Mouse (Mus musculus) neural tube, embryonic 12.5 days (tissue): ENCODE data around the gene Pkig. TPM values are rescaled to one million over a fixed set of nuclear protein-coding genes. Genes with fewer than 3 reads are reported as not detected.

ENCODE experiments used
- ATAC-seq: fragments of 200-750 bp; cut with Nextera tagmentation; 2 replicates; pipeline ENCODE4 v1.8.0; 2017; ENCODE audit warnings: low read depth, mild to moderate bottlenecking, moderate TSS enrichment, moderate library complexity; ENCODE audit not compliant: low FRiP score
- H3K27ac ChIP-seq: fragments of 300-500 bp; sonication (generic); 2 replicates; pipeline ENCODE4 v1.5.1; 2016
- H3K27me3 ChIP-seq: fragments of 300-500 bp; sonication (generic); replicated peaks from 2 replicates; pipeline ENCODE4 v1.6.1; 2016; ENCODE audit warnings: mild to moderate bottlenecking
- H3K36me3 ChIP-seq: fragments of 300-500 bp; sonication (generic); 2 replicates; pipeline ENCODE4 v1.6.1; 2016; ENCODE audit warnings: mild to moderate bottlenecking
- H3K4me1 ChIP-seq: fragments of 300-500 bp; sonication (generic); 2 replicates; pipeline ENCODE4 v1.6.1; 2016
- H3K4me2 ChIP-seq: fragments of 300-500 bp; sonication (generic); replicated peaks from 2 replicates; pipeline ENCODE4 v1.6.1; 2016; ENCODE audit warnings: mild to moderate bottlenecking
- H3K4me3 ChIP-seq: fragments of 300-500 bp; sonication (generic); 2 replicates; pipeline ENCODE4 v1.5.1; 2016
- H3K9ac ChIP-seq: fragments of 300-500 bp; sonication (generic); 2 replicates; pipeline ENCODE4 v1.6.1; 2016; ENCODE audit warnings: mild to moderate bottlenecking
- H3K9me3 ChIP-seq: fragments of 300-500 bp; sonication (generic); 2 replicates; pipeline ENCODE4 v1.6.1; 2016; ENCODE audit warnings: mild to moderate bottlenecking
- WGBS: fragments of 180-500 bp; shearing (Covaris S2); methylation state at CpG from one replicate; pipeline ENCODE4 v1.1.7; 2016; 5-methylcytosine and 5-hydroxymethylcytosine counted together
- polyA plus RNA-seq: library from polyadenylated mRNA; unstranded; fragments of >200 nt; fragmentation: Nextera tagmentation; extraction: Ambion mirVana; gene quantifications from 2 replicates; pipeline ENCODE4 v1.2.1, GENCODE M21; 2016

Pkig gene
- polyA plus RNA-seq, 1 experiment from 2014 or later: 124 TPM

DNA sequence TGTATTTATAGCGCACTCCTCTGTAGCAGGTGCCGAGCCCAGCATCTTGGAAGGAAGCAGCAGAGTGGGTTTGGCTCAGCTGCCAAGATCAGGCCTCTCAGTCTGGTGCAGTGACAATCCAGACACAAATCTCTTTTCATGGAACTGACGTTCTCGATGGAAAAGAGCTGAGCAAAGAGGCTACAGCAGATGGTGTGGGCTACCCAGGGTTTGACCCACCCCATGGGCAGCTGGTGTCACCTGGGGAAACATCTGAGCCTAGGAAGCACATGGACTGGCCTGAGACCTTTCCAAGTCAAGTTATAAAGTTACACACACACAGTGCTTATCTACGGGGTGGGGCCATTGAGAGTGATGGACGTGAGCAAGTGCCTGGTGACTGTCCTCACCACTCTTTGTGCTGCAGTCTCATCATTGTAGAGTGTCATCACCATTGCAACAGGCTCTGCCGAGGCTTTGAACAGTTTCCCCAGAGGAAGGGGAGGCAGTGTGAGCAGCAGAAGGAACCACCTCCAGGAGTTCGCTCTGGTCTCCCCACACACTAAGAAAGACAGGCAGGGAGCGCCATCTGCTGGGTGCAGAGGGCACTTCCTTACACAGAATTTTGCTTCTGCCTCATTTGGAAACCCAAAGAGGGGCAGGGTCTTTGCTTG, 60.9 kb downstream of the Pkig start:
- ATAC-seq: peak; percentile 66
- H3K4me1 ChIP-seq: peaks cover 36% of the 10 kb centered on the region

DNA sequence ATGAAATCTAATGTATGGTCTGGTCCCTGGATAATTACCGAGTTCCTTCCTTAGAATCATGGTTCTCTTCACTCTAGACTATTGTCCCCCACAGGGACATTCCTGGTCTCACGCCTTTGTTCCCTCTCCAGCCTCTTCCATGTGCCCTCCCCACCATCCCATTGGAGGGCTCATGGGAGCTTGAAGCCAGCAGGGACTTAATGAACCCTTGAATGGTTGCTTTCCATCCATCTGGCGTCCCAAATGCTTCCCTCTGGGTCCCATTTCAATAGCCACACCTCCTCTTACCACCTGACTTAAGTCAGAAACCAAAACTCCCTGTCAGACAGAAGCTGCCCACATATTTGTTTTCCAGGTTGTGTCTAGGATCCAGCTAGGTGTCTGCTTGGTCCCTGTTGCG, 61.4 kb downstream of the Pkig start:
- H3K36me3 ChIP-seq: peaks cover 12% of the 10 kb centered on the region; the same call in 1 of the 2 replicates
- 0 out of 2 replicates have a peak overlapping the region, but pooled peaks have one; percentile 2 for H3K9ac ChIP-seq
- H3K4me3 ChIP-seq: no peak overlapping the region
- no peaks in the 10 kb centered on the region for H3K9me3 ChIP-seq
- WGBS: 47% methylated on average over 4 of the region's 4 CpGs
- ATAC-seq: no peak
- H3K4me1 ChIP-seq: peaks cover 36% of the 10 kb centered on the region
- no peak overlapping the region for H3K27ac ChIP-seq
- H3K4me2 ChIP-seq: no peak overlapping the region
- H3K27me3 ChIP-seq: no peaks in the 10 kb centered on the region

More for the DNA sequence above, 60.9 kb downstream of the Pkig start:
- Histone ChIP-seq H3K27ac (no peak overlapping the region), H3K4me2 (no peak overlapping the region; the same call in 1 of the 2 replicates), H3K9me3 (no peaks in the 10 kb centered on the region), H3K36me3 (peaks cover 8% of the 10 kb centered on the region; the same call in 1 of the 2 replicates), H3K9ac (0 out of 2 replicates have a peak overlapping the region, but pooled peaks have one; percentile 2), H3K4me3 (no peak overlapping the region), H3K27me3 (no peaks in the 10 kb centered on the region)
- WGBS: 38% methylated on average over 9 of the region's 9 CpGs

DNA sequence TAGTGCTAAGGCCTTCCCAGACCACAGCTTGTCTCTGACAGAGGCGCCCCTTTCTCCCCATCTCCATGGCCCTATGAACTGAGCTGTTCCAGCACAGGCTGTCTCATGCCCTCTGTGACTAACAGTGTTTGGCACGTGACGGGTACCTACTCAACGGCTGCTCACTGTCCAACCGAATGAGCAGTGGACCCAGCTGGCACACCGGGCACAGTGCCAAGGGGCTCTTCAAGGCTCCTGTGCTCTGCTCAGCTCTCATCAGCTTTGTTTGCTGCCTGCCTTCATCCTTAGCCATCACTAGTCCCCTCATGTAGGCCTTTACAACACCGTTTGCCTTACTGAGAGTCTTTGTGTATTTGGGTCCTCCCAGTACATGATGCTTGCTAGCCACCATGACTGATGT, 64.4 kb downstream of the Pkig start:
- Histone ChIP-seq H3K27ac (peak overlapping the region; percentile 57; the same call in 1 of the 2 replicates), H3K4me1 (peaks cover 23% of the 10 kb centered on the region), H3K9me3 (no peaks in the 10 kb centered on the region), H3K9ac (no peak overlapping the region), H3K27me3 (no peaks in the 10 kb centered on the region), H3K4me2 (no peak overlapping the region), H3K36me3 (peaks cover 29% of the 10 kb centered on the region; the same call in 1 of the 2 replicates), H3K4me3 (no peak overlapping the region)
- WGBS: 73% methylated on average over 7 of the region's 7 CpGs
- ATAC-seq: peak; percentile 78

DNA sequence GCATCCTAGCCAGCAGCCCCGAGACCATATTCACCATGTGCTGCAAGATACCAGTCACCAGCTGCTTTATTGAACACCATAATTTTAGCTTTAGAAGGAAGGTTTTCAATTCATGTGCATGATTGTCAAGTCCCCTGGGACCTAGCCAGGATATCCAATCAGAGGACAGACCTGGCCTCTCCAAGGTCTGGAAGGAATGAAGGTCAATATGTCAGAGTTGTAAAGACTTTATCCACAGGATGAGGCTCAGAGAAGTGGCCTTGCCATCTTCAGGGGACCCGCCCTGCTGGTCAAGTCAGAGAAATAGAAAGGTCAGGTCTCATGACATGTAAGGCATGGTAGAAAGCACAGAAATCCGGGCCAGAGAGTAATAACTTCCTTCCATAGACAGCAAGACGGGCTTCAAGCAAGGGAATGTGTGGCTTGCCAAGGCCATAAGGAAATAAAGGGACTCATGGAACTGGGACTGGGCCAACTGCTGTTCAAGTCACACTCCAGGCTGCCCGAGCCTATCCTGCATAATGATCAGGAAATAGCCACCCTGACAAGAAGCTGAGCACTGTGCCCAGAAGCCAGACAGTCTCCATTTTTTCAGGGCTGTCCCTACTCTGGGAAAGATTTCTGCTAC, 68.7 kb downstream of the Pkig start:
- peaks cover 36% of the 10 kb centered on the region; the same call in 1 of the 2 replicates for H3K36me3 ChIP-seq
- peaks cover 11% of the 10 kb centered on the region for H3K4me1 ChIP-seq
- ATAC-seq: no peak
- H3K4me3 ChIP-seq: no peak overlapping the region
- WGBS: 85% methylated on average over 5 of the region's 5 CpGs
- no peaks in the 10 kb centered on the region for H3K27me3 ChIP-seq
- H3K9ac ChIP-seq: no peak overlapping the region
- H3K9me3 ChIP-seq: no peaks in the 10 kb centered on the region
- no peak overlapping the region for H3K27ac ChIP-seq
- no peak overlapping the region for H3K4me2 ChIP-seq

DNA sequence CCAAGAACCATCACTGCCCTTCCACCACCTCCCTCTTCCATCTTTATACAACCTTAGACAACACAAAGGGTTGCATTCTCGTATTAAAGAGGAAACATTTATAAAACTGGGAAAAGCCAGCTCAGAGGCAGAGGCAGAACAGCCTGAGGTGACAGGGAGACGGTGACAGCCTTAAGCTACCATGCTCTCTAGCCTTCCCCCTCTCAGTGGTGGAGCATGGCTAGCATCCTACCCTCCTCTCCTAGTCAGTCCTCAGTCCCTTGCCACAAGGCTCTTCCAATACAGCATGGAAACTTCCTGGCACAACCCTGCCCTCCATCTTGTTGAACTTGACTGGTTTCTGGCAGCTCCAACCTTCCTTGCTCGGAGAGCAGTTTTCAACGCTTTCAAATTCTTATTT, 70.1 kb downstream of the Pkig start:
- no peak for ATAC-seq
- WGBS: 91% methylated on average over 4 of the region's 4 CpGs
- peaks cover 40% of the 10 kb centered on the region for H3K36me3 ChIP-seq

DNA sequence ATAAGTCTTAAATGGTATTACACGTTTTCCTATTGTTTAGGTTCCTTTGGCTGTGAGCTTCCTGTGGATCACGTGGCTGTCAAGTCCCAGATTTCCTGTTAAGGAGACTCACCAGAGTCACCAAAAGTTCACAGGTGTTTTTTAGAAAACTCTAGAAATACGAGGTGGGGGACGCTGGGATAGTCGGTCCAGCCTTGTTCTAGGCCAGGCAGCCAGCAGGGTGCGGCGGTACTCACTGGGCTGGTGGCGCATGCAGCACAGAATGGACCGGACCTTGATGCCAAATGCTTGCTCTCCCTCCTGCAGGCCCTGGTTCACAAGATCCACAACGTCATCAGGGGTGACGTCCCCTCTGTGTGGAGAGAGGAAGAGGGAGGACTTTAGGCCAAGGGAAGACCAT, 73.8 kb downstream of the Pkig start:
- Histone ChIP-seq H3K4me2 (no peak overlapping the region), H3K36me3 (peaks cover 23% of the 10 kb centered on the region), H3K27me3 (no peaks in the 10 kb centered on the region), H3K9ac (no peak overlapping the region), H3K4me3 (no peak overlapping the region), H3K4me1 (peaks cover 3% of the 10 kb centered on the region; the same call in 1 of the 2 replicates), H3K9me3 (no peaks in the 10 kb centered on the region), H3K27ac (no peak overlapping the region)
- 87% methylated on average over 11 of the region's 11 CpGs for WGBS
- ATAC-seq: no peak

More for the DNA sequence above, 70.1 kb downstream of the Pkig start:
- no peak overlapping the region for H3K27ac ChIP-seq
- no peak overlapping the region for H3K9ac ChIP-seq
- H3K9me3 ChIP-seq: no peaks in the 10 kb centered on the region
- H3K4me2 ChIP-seq: no peak overlapping the region
- H3K27me3 ChIP-seq: no peaks in the 10 kb centered on the region
- H3K4me3 ChIP-seq: no peak overlapping the region
- H3K4me1 ChIP-seq: no peaks in the 10 kb centered on the region

DNA sequence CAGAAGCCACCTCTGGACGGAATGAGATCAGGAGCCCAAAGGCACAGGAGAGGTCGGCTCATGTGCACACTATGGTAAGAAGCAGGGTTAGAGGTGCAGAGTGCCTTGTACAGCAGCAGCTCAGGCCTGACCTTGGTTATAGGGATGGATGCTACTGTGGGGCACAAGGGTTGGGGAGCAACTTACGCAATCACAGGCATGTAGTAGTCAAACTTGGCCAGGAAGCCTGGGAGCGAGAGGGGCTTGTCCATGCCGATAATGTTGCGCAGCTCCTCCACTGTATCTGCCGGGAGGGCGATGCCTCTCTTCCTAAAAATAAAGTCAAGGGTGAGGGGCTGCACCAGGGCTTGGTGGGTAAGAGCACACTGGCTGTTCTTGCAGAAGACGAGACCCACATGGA, 77.0 kb downstream of the Pkig start:
- no peak overlapping the region for H3K4me2 ChIP-seq
- peaks cover 10% of the 10 kb centered on the region for H3K36me3 ChIP-seq
- peaks cover 3% of the 10 kb centered on the region; the same call in 1 of the 2 replicates for H3K4me1 ChIP-seq
- no peaks in the 10 kb centered on the region for H3K27me3 ChIP-seq
- no peak overlapping the region for H3K27ac ChIP-seq
- no peak overlapping the region for H3K4me3 ChIP-seq
- WGBS: 94% methylated on average over 9 of the region's 9 CpGs
- no peak overlapping the region for H3K9ac ChIP-seq
- no peaks in the 10 kb centered on the region for H3K9me3 ChIP-seq
- no peak for ATAC-seq

DNA sequence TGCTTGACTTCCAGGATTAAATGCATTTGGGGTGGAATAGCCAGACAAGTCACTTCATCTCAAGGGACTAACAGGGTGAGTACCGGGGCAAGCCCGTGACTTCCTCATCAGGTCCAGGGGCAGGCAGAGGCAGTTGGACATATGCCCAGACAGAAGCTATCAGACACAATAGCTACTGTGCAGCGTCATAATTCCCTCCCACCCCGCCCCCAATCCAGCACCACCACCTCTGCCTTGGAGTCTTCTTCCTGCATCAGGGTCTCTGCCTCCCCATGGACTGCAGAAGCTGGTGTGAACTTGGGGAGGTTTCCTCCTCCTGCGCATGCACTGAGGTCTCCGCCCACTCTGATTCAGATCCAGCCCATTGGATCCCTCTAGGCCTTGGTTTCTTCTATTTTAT, 77.8 kb downstream of the Pkig start:
- H3K4me2 ChIP-seq: no peak overlapping the region
- no peak overlapping the region for H3K9ac ChIP-seq
- no peak overlapping the region for H3K27ac ChIP-seq
- no peaks in the 10 kb centered on the region for H3K27me3 ChIP-seq
- H3K9me3 ChIP-seq: no peaks in the 10 kb centered on the region
- H3K36me3 ChIP-seq: peaks cover 7% of the 10 kb centered on the region; the same call in 1 of the 2 replicates
- 82% methylated on average over 6 of the region's 6 CpGs for WGBS
- no peak for ATAC-seq
- H3K4me1 ChIP-seq: peaks cover 3% of the 10 kb centered on the region; the same call in 1 of the 2 replicates
- no peak overlapping the region for H3K4me3 ChIP-seq

DNA sequence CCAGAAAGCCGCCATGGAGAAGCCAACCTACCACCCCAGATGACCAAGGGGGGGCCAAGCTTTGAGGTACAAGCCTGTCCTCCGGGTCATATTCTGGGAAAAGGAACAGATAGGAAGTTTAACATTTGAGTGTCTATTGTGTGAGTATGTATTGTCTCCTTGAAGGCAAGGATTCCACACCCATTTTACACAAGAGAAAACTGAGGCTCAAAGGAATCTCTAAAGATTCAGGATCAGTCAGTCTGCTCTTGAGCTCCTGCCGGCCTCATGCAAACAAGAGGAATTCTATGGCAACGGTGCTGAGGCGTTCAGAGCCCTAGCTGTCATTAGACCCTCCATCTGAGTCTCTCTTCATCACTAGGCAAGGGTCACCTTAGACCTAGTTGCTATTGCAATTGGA, 84.5 kb downstream of the Pkig start:
- Histone ChIP-seq H3K4me1 (no peaks in the 10 kb centered on the region), H3K4me3 (no peak overlapping the region), H3K27ac (no peak overlapping the region), H3K9me3 (no peaks in the 10 kb centered on the region), H3K9ac (no peak overlapping the region), H3K4me2 (no peak overlapping the region), H3K27me3 (no peaks in the 10 kb centered on the region), H3K36me3 (no peaks in the 10 kb centered on the region)
- no peak for ATAC-seq
- WGBS: 74% methylated on average over 5 of the region's 5 CpGs

DNA sequence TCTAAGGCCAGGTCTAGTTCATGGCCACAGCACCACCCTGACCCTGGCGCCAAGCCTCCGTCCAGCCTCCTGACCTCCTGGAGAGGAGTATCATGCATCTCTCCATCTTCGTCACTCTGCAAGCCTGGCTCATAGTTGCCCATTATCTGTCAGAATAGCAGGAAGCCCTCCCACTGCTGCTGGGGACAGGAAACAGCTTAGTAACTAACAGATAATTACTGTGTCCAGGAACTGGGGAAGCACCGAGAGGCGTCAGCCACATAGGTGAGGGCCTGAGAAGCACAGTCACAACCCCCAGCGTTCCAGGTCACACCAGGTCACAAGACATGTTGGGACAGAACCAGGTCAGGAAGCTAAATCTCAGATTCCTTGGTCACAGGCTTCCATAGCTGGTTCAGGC, 85.2 kb downstream of the Pkig start:
- Histone ChIP-seq H3K4me1 (no peaks in the 10 kb centered on the region), H3K9me3 (no peaks in the 10 kb centered on the region), H3K4me2 (no peak overlapping the region), H3K27me3 (0 out of 2 replicates have a peak, but pooled peaks cover 1% of the 10 kb centered on the region), H3K4me3 (no peak overlapping the region), H3K27ac (no peak overlapping the region), H3K36me3 (no peaks in the 10 kb centered on the region), H3K9ac (no peak overlapping the region)
- 67% methylated on average over 6 of the region's 6 CpGs for WGBS
- no peak for ATAC-seq

DNA sequence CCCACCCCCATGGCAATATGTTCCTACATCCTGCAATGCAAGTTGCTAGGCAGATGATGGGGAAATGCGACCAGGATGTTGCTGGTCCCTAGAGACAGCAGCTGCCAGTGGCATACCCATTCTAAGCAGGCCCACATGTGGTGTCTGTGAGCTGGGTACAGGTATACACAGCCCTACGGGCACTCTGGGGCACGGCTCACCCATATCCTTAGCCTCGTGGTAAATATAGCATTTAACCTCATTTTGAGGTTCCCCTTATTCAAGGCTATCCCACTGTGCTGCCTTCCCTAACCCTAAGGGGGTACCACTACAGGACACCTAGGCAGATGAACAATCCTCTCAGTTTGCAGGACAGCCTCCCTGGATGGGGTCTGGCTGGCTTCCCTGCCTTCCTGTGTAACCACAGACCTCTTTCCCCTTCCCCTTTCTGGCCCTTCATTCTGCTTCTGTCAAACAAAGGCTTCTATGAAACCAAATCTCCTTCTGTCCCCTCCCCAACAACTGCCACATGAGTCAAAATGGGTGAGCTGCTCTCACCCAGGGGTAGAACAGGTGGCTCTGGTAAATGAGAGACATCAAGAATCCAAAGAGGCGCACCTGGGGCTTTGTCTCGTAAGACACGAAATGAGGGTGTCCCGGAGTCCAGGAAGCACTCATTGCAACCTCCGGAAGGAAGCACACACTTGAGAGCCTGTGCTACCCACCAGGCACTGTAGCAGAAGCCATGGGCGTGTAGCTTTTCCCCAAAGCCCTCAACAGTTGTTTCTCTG, 86.8 kb downstream of the Pkig start:
- 86% methylated on average over 10 of the region's 10 CpGs for WGBS
- Histone ChIP-seq H3K27ac (no peak overlapping the region), H3K27me3 (0 out of 2 replicates have a peak, but pooled peaks cover 7% of the 10 kb centered on the region), H3K36me3 (no peaks in the 10 kb centered on the region), H3K4me2 (no peak overlapping the region), H3K4me1 (0 out of 2 replicates have a peak, but pooled peaks cover 5% of the 10 kb centered on the region), H3K4me3 (no peak overlapping the region), H3K9me3 (no peaks in the 10 kb centered on the region), H3K9ac (no peak overlapping the region)
- ATAC-seq: no peak
